Mouse (Mus musculus) telencephalon, adult 2 months (tissue): ENCODE results near the gene Phf24.
A peak's percentile ranks its signal among the peaks of the same experiment; 100 is the strongest.

Experiments
- DNase-seq: peaks from one replicate; pipeline ENCODE4 v3.0.0-alpha.2; 2011; ENCODE audit warnings: low read depth, low spot score

Gene Phf24

DNA sequence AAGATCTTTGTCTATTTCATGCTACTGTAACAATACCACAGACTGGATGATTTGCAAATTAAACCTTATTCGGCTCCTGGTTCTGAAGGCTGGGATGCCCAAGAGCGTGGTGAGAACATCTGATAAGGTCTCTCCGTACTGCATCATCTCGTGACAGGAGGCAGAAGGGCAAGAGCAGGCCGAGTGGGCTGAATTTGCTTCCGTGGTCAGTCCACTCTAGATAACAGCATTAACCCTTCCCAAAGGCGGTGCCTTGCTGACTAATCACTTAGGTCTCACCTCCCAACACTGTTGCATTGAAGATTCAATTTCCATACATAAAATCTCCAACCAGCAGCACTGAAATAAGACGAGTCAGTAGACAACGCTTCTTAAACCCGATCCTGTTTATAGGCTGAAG is 3.1 kb upstream of the Phf24 start:
- DNase-seq = no peak

- no peak for DNase-seq
Measured at GRCm38 (mm10) chr4:42915311-42915710, 1.1 kb upstream of the Phf24 start.

DNA sequence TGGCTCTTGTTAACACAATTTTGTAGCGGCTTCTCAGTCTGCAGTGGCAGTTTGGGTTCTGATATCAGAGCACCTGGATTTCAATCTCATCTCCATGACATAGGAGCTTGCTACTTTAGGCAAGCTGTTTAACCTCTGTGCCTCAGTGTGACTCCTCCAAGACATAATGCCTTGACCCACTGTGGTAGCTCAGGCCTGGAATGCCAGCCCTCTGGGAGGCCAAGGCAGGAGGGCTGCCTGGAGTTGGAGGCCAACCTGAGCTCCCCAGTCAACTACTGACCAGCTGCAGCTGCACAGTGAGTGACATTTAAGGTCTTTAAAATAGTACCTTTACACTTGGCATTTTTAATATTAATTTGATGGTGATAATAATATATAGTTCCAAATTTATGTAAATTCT is 494 bp upstream of the Phf24 start:
- no peak for DNase-seq

- DNase-seq = no peak
Measured at GRCm38 (mm10) chr4:42917402-42917774, 928 bp downstream of the Phf24 start.

DNA sequence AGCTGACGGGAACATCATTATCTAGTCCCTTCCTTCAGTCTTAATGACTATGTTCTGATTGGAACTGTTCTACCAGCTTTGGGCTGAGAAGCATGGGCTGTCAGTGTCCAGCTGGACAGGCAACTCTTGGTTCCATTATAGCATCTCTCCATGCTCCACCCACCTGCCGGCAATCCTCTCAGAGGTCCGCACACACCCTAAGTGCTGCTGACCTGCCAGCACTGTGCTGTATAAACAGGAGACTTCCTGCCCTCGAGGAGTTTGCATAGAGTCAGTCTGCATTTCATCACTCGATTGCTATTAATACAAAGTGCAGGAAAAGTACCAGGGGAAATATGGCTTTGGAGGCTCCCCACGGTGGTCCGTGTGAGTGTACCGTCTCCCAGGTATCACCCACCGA is 4.3 kb downstream of the Phf24 start:
- no peak for DNase-seq

GRCm38 (mm10) chr4:42921536-42921935 is 5.1 kb downstream of the Phf24 start:
- peak; percentile 92 for DNase-seq

GRCm38 (mm10) chr4:42922056-42922455 is 5.6 kb downstream of the Phf24 start:
- DNase-seq = no peak

DNA sequence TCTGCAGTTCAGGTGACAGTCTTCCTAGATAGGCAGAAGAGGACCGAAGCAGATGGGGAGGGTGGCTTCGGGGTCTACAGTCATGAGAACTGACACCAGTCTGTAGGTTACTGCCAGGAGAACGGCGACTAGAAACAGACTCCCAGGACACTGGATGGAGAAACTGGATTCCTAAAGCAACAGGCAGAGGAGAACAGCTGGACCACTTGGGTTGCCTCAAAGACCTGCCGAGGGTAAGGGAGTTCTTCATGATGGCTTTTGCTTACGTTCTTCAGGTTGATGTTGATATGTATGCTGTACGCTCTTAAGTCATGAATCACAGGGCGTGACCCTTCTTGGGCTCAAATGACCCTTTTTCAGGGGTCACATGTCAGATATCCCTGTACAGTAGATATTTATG is 6.0 kb downstream of the Phf24 start:
- DNase-seq = no peak

GRCm38 (mm10) chr4:42924095-42924710 is 7.7 kb downstream of the Phf24 start:
- no peak for DNase-seq

DNA sequence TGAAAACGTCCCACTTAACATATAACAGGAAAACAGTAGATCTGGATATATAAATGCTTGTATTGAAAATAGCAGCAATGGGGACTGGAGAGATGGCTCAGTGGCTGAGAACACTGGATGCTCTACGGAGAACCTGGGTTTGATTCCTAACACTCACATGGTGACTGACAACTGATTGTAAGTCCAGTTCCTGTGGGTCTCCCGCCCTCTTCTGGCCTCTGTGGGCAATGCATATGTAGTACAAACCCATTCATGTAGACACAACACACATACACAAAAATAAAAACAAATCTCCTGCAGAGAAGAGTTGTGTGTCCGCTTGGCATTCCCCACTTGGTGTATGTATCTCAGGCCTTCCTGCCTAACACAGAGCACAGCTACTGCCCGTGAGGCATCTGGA is 11.7 kb downstream of the Phf24 start:
- DNase-seq = no peak

DNA sequence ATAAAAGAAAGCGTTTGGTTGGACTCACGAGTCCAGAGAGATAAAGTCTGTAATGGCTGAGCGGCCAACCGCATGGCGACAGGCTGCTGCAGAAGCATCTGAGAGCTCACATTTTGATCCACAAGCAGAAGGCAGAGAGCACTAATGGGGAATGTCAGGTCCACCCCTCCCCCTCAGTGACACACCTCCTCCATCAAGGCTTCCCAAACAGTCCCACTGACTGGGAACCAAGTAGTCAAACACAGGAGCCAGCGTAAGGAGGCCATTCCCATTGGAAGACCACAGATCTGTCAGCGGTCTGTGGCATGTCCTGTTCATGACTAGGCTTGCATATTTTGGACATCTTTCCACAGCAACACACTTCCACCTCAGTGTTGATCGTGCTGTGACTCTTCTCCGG is 12.5 kb downstream of the Phf24 start:
- DNase-seq = no peak

DNA sequence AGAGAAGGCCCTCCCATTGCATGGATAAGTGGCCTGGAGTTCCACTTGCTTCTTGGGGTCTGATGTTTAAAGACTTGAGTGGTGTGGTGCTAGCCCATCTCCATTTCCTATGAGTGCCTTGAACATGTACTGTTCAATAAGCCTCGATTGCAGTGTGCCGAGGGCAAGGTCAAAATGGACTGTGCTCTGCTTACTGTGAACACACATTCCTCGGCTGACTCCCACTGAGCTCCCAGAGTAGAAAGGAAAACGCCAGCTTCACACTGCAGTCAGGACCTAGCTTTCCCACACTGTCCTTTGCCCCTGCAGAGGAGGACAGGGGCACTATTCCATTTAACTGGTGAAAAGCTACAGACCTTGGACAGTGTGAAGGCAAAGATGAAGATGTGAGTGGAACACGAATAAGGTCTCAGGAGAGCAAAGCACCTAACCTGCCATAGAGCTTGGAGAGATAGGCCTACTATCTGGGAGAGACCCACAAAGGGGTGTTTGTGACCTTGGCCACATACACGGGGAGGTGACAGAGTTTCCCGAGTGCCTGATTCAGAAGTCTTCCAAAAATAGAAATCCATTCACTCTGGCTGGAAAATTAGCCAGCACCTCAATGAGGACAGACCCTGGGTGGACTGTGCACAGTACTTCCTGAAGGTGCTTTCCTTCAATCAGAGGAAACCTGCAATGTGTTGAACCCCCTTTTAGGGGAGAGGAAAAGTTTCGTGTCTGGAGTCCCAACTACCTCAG is 15.9 kb downstream of the Phf24 start:
- no peak for DNase-seq

DNA sequence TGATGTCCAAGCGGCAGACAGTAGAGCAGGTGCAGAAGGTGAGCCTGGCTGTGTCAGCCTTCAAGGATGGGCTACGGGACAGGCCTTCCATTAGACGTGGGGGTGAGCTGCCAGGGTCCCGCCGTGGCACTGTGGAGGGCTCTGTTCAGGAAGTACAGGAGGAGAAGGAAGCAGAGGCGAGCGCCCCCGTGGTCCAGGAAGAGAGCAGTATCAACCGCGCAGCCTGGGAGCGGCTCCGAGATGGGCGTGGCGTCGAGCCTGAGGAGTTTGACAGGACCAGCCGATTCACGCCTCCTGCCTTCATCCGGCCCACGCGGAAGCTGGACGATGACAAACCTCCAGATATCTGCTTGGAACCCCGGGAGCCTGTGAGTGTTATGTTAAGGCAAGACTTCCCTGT is 17.2 kb downstream of the Phf24 start:
- no peak for DNase-seq

GRCm38 (mm10) chr4:42941396-42941795 is 24.9 kb downstream of the Phf24 start:
- no peak for DNase-seq

DNA sequence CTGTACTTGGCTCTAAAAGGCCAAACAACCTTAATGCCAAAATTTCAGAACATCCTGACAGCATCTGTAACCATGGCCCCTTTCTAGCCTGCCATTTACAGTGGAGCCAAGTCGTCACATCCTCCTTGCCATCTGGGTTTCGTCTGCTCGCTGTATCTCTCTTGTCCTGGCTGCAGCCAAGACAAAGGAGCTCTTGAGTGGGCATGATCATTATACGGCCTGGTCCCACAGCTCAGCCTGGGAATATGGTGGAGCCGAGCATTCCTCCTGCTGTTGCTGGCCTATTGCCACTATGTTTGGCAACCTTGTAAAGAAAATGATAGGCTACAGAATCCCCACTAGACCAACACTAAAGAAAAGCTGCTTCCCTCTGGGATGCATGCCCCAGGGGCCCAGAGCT is 26.9 kb downstream of the Phf24 start:
- DNase-seq = no peak

DNA sequence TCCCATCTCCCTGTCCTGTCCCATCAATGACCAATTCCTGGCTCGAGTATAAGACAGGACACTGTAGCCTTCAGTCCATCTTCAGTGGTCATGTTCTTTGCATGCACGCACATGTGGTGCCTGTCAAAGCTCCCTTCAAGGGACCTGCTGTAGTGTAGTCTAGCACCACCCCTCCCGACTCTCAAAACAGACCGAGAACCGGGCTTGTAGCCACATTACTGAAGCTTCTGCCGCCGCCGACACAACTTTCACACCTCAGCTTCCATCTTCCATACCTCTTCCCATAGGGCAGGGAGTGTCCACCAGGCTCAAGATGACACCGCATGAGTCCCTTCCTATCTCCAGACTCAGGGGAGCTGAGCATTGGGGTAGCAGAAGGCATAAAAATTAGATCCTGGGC is 27.7 kb downstream of the Phf24 start:
- DNase-seq = no peak

DNA sequence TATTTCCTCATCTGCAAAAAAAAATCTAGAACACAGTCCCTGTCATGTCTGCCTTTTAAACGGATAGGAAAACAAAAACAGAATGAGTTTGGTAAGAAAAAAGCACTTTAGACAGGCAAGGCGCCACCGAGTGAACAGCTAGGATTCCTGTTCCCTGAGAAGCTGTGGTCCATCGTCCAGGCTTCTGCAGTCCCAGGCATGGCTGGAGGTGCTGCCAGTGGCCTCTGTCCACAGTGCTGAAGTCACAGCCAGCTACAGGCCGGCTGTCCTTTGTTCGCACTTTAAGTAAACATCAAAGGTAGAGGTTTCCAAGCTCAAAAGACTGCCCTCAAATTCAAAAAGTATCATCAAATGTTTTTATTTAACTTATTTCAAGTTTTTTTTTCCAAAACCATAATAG is 28.6 kb downstream of the Phf24 start:
- no peak for DNase-seq

GRCm38 (mm10) chr4:42945445-42945844 is 29.0 kb downstream of the Phf24 start:
- DNase-seq = no peak

DNA sequence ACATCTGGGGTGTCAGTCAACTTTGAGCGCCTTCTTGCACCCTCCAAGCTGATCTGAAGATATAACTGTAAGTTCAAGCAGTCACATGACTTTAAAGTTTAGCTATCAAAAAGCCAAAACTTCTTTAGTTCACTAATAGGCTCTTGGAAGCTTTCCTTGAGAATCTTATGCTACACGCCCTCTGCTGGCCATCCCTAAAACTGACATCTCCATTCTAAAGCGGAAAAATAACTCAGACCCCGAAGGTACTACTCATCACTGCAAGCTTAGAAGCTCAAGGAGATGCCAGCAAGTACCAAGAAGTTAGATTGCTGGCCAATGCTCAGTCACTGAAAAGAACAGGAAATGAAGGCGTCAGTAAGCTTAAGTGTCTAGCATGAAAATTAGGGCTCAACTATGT is 29.5 kb downstream of the Phf24 start:
- no peak for DNase-seq

DNA sequence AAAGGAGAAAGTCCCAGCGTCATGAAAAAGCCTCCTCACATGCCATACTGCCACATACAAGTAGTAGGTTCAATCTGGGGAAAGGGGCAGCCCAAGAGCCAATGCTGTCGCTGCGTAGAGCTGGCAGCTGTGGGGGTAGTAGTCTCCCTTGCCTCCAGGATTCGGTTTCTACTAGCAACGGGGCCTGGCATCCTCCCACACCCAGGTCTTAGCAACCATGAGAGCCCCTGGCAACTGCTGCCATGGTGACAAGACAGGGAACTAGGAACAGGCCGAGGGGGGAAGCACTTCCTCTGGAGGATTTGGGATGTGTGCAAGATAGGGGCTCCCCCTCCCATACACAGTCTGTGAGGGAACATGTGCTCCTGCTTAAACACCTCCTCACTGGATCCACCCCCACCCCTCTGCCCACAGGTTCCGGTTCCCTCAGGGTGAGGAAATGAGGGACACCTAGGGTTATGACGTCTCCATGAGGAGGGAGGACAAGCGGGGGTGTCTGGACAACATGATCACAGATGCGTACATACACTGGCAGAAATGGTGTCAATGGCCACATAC is 30.4 kb downstream of the Phf24 start:
- peak; percentile 98 for DNase-seq

GRCm38 (mm10) chr4:42948527-42948926 is 32.1 kb downstream of the Phf24 start:
- no peak for DNase-seq

GRCm38 (mm10) chr4:42949051-42949675 is 32.7 kb downstream of the Phf24 start:
- no peak for DNase-seq

DNA sequence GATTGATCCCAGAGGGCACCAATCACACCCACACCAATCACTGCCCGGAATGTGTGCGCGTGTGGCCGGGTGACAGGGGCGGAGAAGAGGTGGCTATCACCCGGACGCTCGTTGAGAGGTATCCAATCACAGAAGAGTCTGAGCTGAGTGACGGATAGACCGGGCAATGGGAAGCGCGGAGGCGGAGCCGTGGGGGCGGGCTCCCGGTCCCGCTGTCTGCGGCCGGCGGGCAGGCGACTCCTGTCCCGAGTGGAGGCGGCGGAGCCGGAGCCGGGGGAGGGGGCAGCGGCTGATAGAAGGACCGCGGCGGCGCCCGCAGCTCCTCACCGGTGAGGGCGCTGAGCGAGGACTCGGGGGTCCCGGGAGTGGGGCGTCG is 33.2 kb downstream of the Phf24 start, which contains the start of gene Dnajb5:
TSS of gene Dnajb5 (plus strand) at position 139 of the 376 bp plus-strand sequence.
- peak; percentile 98 for DNase-seq
